Mouse (Mus musculus): ENCODE measurements around the gene Adipoq. TPM values are rescaled to one million over a fixed set of nuclear protein-coding genes. Genes with fewer than 3 reads are reported as not detected.

Adipoq gene
- polyA plus RNA-seq, 1 experiment from 2014 or later: not detected

DNA sequence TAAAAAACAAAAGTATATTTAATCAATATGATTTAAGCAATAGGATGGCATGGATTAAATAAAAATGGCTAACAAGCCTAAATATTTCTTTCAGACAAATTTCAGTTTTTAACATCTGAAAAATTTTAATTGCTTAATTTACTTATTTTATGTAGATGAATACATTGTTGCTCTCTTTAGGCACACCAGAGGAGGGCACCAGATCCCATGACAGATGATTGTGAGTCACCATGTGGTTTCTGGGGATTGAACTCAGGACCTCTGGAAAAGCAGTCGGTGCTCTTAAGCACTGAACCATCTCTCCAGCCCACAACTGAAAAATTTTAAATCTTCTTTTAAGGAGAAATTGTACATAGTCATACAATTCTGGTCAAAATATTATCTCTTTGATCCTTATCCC lies 43.3 kb downstream of the Adipoq start:
- ATAC-seq (ENCODE audit: low FRiP score, low TSS enrichment) (no peak), DNase-seq (ENCODE audit: low spot score) (no peak)
- Histone ChIP-seq H3K4me2 (replicated peaks; ENCODE audit: low read depth) (no peak overlapping the region), H3K9me3 (ENCODE audit: control insufficient read depth, low read length) (no peaks in the 10 kb centered on the region), H3K9ac (ENCODE audit: low read length) (no peak overlapping the region), H3K4me3 (ENCODE audit: low read depth, low read length) (no peak overlapping the region), H3K36me3 (ENCODE audit: control insufficient read depth, insufficient read depth, low read length) (no peaks in the 10 kb centered on the region), H3K4me1 (replicated peaks; ENCODE audit: control insufficient read depth, insufficient read depth) (no peaks in the 10 kb centered on the region), H3K27ac (replicated peaks) (no peak overlapping the region), H3K27me3 (ENCODE audit: control insufficient read depth, insufficient read depth, low read length) (no peaks in the 10 kb centered on the region)
- 63% methylated on average over 1 of the region's 1 CpGs for WGBS
- TF ChIP-seq CTCF (IDR thresholded peaks at IDR 0.05; ENCODE audit: low read depth): peak; percentile 29; the same call in 1 of the 2 replicates
- TF ChIP-seq EP300 (optimal IDR thresholded peaks at IDR 0.05): no peak

DNA sequence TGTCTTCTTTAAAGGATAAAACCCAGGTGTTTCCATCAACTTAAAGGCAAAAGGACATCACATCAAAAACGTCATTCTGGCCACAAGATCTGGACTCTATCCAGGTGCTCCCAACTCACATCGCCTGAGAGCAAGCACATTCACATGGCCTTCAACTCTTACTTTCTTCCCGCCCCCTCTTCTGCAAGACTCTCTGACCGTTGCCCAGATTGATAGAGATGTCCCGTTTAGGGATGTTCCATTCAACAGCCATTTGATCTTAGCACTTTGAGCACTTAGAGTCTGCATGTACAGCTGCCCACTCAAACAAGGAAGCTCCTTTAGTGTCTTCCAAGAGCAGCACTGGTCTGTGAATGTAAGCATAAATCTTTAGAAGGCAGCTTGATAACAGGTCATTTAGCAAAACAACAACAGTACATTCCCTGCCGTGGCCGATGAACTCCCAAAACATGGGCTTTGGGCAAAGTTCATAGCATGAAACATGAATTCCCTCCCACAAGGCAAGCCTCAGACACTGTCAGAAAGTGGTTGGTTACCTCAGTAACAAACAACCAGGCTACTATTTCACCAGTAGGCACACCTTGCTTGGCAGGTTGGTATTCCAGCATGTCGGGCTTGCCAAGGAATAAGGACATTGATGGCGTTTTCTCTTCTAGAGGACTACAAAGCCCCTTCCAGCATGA lies 45.4 kb downstream of the Adipoq start:
- no peak overlapping the region for H3K27ac ChIP-seq (replicated peaks)
- TF ChIP-seq CTCF (IDR thresholded peaks at IDR 0.05; ENCODE audit: low read depth): no peak
- TF ChIP-seq EP300 (optimal IDR thresholded peaks at IDR 0.05): no peak
- H3K4me2 ChIP-seq (replicated peaks; ENCODE audit: low read depth): no peak overlapping the region
- 76% methylated on average over 9 of the region's 9 CpGs for WGBS
- H3K4me1 ChIP-seq (replicated peaks; ENCODE audit: control insufficient read depth, insufficient read depth): no peaks in the 10 kb centered on the region
- H3K27me3 ChIP-seq (ENCODE audit: control insufficient read depth, insufficient read depth, low read length): no peaks in the 10 kb centered on the region
- no peak overlapping the region for H3K4me3 ChIP-seq (ENCODE audit: low read depth, low read length)
- H3K36me3 ChIP-seq (ENCODE audit: control insufficient read depth, insufficient read depth, low read length): no peaks in the 10 kb centered on the region
- DNase-seq (ENCODE audit: low spot score) (no peak), ATAC-seq (ENCODE audit: low FRiP score, low TSS enrichment) (no peak)
- H3K9me3 ChIP-seq (ENCODE audit: control insufficient read depth, low read length): no peaks in the 10 kb centered on the region
- H3K9ac ChIP-seq (ENCODE audit: low read length): no peak overlapping the region

DNA sequence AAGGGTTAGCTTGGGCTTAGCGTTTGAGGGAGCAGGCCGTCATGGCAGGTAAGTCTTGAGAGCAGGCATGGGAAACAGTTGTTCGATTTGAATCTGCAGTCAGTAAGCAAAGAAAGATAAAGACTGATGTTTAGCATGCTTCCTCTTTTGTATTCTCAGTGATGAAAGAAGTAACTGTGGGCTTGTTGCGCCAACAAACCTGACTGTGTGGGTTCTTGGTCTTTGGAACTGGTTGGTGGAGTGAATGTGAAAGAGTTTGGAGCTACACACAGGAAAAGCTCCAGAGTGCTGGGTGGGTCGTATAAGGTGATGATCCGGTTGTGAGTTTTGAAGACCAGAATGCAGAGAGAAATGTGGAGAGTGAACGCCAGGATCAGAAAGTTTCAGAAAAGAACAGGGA lies 49.3 kb downstream of the Adipoq start:
- no peaks in the 10 kb centered on the region for H3K9me3 ChIP-seq (ENCODE audit: control insufficient read depth, low read length)
- H3K4me3 ChIP-seq (ENCODE audit: low read depth, low read length): no peak overlapping the region
- 75% methylated on average over 7 of the region's 7 CpGs for WGBS
- H3K4me2 ChIP-seq (replicated peaks; ENCODE audit: low read depth): no peak overlapping the region
- H3K4me1 ChIP-seq (replicated peaks; ENCODE audit: control insufficient read depth, insufficient read depth): no peaks in the 10 kb centered on the region
- no peak for ATAC-seq (ENCODE audit: low FRiP score, low TSS enrichment)
- H3K36me3 ChIP-seq (ENCODE audit: control insufficient read depth, insufficient read depth, low read length): no peaks in the 10 kb centered on the region
- H3K9ac ChIP-seq (ENCODE audit: low read length): no peak overlapping the region
- no peaks in the 10 kb centered on the region for H3K27me3 ChIP-seq (ENCODE audit: control insufficient read depth, insufficient read depth, low read length)
- DNase-seq (ENCODE audit: low spot score): no peak
- no peak overlapping the region for H3K27ac ChIP-seq (replicated peaks)
- TF ChIP-seq CTCF (IDR thresholded peaks at IDR 0.05; ENCODE audit: low read depth) (no peak), EP300 (optimal IDR thresholded peaks at IDR 0.05) (no peak)

DNA sequence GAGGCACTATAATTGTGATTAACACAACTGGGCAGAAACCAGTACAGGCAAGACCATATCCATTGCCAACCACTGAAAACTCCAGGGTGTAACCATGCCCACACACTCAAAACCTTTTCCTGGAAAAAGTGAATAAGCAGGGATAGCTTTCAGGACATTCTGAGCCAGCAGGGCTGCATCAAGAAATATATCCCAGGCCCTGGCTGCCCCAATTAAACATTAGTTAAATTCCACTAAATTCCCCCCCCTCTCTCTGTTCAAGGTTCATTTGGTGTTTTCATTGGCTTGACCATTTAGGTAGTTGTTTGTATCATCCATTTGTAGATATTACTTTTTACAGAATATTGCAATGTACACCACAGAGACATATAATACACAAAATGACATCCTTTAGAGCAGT lies 50.0 kb downstream of the Adipoq start:
- Histone ChIP-seq H3K4me2 (replicated peaks; ENCODE audit: low read depth) (no peak overlapping the region), H3K27me3 (ENCODE audit: control insufficient read depth, insufficient read depth, low read length) (no peaks in the 10 kb centered on the region), H3K36me3 (ENCODE audit: control insufficient read depth, insufficient read depth, low read length) (no peaks in the 10 kb centered on the region), H3K27ac (replicated peaks) (no peak overlapping the region), H3K4me1 (replicated peaks; ENCODE audit: control insufficient read depth, insufficient read depth) (no peaks in the 10 kb centered on the region), H3K9me3 (ENCODE audit: control insufficient read depth, low read length) (no peaks in the 10 kb centered on the region), H3K9ac (ENCODE audit: low read length) (no peak overlapping the region), H3K4me3 (ENCODE audit: low read depth, low read length) (no peak overlapping the region)
- TF ChIP-seq EP300 (optimal IDR thresholded peaks at IDR 0.05) (no peak), CTCF (IDR thresholded peaks at IDR 0.05; ENCODE audit: low read depth) (no peak)
- no peak for ATAC-seq (ENCODE audit: low FRiP score, low TSS enrichment)
- no peak for DNase-seq (ENCODE audit: low spot score)

DNA sequence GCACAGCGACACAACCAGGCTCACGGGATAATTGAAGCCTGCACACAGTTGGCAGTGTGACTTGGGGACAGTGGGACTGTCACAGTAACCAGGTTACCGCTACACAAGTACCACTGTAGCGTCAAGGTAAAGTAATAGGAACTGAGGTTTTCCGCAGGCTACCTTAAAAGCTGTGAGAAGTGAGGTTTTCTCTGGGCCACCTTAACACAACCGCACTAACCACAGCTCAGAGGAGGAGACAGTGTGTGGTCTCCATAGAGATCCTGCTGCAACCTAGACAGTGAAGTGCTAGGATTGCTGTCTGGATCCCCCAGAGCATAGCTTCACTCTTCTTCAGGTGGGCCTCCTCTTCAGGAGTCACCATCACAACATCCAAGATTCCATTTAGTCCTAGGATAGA lies 50.5 kb downstream of the Adipoq start:
- no peak for DNase-seq (ENCODE audit: low spot score)
- Histone ChIP-seq H3K9me3 (ENCODE audit: control insufficient read depth, low read length) (no peaks in the 10 kb centered on the region), H3K27me3 (ENCODE audit: control insufficient read depth, insufficient read depth, low read length) (no peaks in the 10 kb centered on the region), H3K27ac (replicated peaks) (no peak overlapping the region), H3K4me3 (ENCODE audit: low read depth, low read length) (no peak overlapping the region), H3K4me1 (replicated peaks; ENCODE audit: control insufficient read depth, insufficient read depth) (no peaks in the 10 kb centered on the region), H3K9ac (ENCODE audit: low read length) (no peak overlapping the region), H3K4me2 (replicated peaks; ENCODE audit: low read depth) (no peak overlapping the region), H3K36me3 (ENCODE audit: control insufficient read depth, insufficient read depth, low read length) (no peaks in the 10 kb centered on the region)
- TF ChIP-seq CTCF (IDR thresholded peaks at IDR 0.05; ENCODE audit: low read depth): no peak
- no peak for TF ChIP-seq EP300 (optimal IDR thresholded peaks at IDR 0.05)
- ATAC-seq (ENCODE audit: low FRiP score, low TSS enrichment): no peak
- 91% methylated on average over 6 of the region's 6 CpGs for WGBS

DNA sequence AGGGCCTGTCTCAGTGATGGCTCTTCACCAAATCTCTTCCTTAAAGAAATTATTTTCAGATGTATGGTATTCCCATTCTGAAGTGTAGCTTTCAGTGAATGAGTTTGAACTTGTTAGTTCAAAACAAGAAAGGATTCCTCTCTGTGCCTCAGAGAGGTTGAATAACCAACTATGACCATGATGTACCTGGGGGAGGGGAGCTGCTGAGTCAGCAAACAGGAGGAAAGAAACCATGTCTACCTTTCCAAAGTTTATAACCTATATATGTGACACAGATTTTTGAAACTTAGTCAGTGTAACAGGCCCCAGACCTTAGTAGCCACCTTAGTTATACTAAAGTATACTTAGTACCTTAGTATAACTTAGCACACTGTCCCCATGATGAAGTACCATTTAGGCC lies 55.2 kb downstream of the Adipoq start:
- no peak for ATAC-seq (ENCODE audit: low FRiP score, low TSS enrichment)

More for the DNA sequence above, 55.2 kb downstream of the Adipoq start:
- Histone ChIP-seq H3K4me3 (ENCODE audit: low read depth, low read length) (no peak overlapping the region), H3K9ac (ENCODE audit: low read length) (no peak overlapping the region), H3K4me1 (replicated peaks; ENCODE audit: control insufficient read depth, insufficient read depth) (no peaks in the 10 kb centered on the region), H3K27me3 (ENCODE audit: control insufficient read depth, insufficient read depth, low read length) (no peaks in the 10 kb centered on the region), H3K27ac (replicated peaks) (no peak overlapping the region), H3K36me3 (ENCODE audit: control insufficient read depth, insufficient read depth, low read length) (no peaks in the 10 kb centered on the region), H3K9me3 (ENCODE audit: control insufficient read depth, low read length) (no peaks in the 10 kb centered on the region), H3K4me2 (replicated peaks; ENCODE audit: low read depth) (no peak overlapping the region)
- TF ChIP-seq CTCF (IDR thresholded peaks at IDR 0.05; ENCODE audit: low read depth) (no peak), EP300 (optimal IDR thresholded peaks at IDR 0.05) (no peak)
- DNase-seq (ENCODE audit: low spot score): no peak

Small RNA genes lying within 50 kb of the gene (microRNA-seq; reads per million reads assigned to microRNA genes)
- not detected for gene Gm49346

Other genes with a start within 250 kb of the Adipoq start
- gene Fetub, start 228.2 kb upstream of the Adipoq start, polyA plus RNA-seq (2015; fragmentation: Nextera tagmentation; extraction: Ambion mirVana): 72.3 and 73.2 TPM in 2 replicates
- 0.28 and 0.56 TPM in 2 replicates for gene Hrg, start 195.5 kb upstream of the Adipoq start, polyA plus RNA-seq (2015; fragmentation: Nextera tagmentation; extraction: Ambion mirVana)
- 0.96 and 1.1 TPM in 2 replicates for gene Kng2, start 117.1 kb upstream of the Adipoq start, polyA plus RNA-seq (2015; fragmentation: Nextera tagmentation; extraction: Ambion mirVana)
- 4.3 and 10.5 TPM in 2 replicates for gene Kng1, start 88.7 kb upstream of the Adipoq start, polyA plus RNA-seq (2015; fragmentation: Nextera tagmentation; extraction: Ambion mirVana)
- gene Eif4a2, start 39.1 kb upstream of the Adipoq start, polyA plus RNA-seq (2015; fragmentation: Nextera tagmentation; extraction: Ambion mirVana): 99.0 and 107 TPM in 2 replicates
- gene Rfc4, start 18.8 kb upstream of the Adipoq start, polyA plus RNA-seq (2015; fragmentation: Nextera tagmentation; extraction: Ambion mirVana): 35.9 and 38.0 TPM in 2 replicates
- gene St6gal1, start 78.2 kb downstream of the Adipoq start, polyA plus RNA-seq (2015; fragmentation: Nextera tagmentation; extraction: Ambion mirVana): 7.7 and 7.9 TPM in 2 replicates